Mouse (Mus musculus) ES-Bruce4 (cell line): ENCODE measurements around the gene Acer3.

ENCODE experiments used
- CTCF ChIP-seq: IDR thresholded peaks from one replicate; pipeline ENCODE4 v1.8.1; 2011; ENCODE audit warnings: low read depth, low read length
- EP300 ChIP-seq: IDR thresholded peaks from 2 replicates; pipeline ENCODE4 v1.6.1; 2011; ENCODE audit warnings: low read depth, low read length; ENCODE audit not compliant: insufficient read depth
- POLR2A ChIP-seq: IDR thresholded peaks from one replicate; pipeline ENCODE4 v1.8.1; 2011; ENCODE audit warnings: low read length; ENCODE audit not compliant: insufficient read depth

GRCm38 (mm10) chr7:98307411-98307810, 13.6 kb downstream of the Acer3 start:
- no peak for TF ChIP-seq POLR2A
- no peak for TF ChIP-seq CTCF
- TF ChIP-seq EP300 = no peak
